Mouse (Mus musculus) heart, embryonic 11.5 days (tissue): Measurements from ENCODE around the gene Hsd17b11. TPM values are rescaled to one million over a fixed set of nuclear protein-coding genes. Genes with fewer than 3 reads are reported as not detected.

ENCODE experiments used
- ATAC-seq: fragments of 200-750 bp; cut with Nextera tagmentation; replicated peaks from 2 replicates; pipeline ENCODE4 v1.8.0; 2017; ENCODE audit warnings: moderate library complexity; ENCODE audit not compliant: insufficient number of reproducible peaks, low FRiP score, low TSS enrichment
- H3K27ac ChIP-seq: fragments of 300-500 bp; sonication (generic); 2 replicates; pipeline ENCODE4 v1.5.1; 2014; ENCODE audit warnings: mild to moderate bottlenecking, low read depth, low read length
- H3K27me3 ChIP-seq: fragments of 300-500 bp; sonication (generic); 2 replicates; pipeline ENCODE4 v1.6.1; 2014; ENCODE audit warnings: mild to moderate bottlenecking, low read length, mixed read lengths; ENCODE audit not compliant: control insufficient read depth, insufficient read depth
- H3K36me3 ChIP-seq: fragments of 300-500 bp; sonication (generic); 2 replicates; pipeline ENCODE4 v1.6.1; 2014; ENCODE audit warnings: mild to moderate bottlenecking, low read length, moderate library complexity, mixed read lengths; ENCODE audit not compliant: control insufficient read depth, insufficient read depth
- H3K4me1 ChIP-seq: fragments of 300-500 bp; sonication (generic); 2 replicates; pipeline ENCODE4 v1.6.1; 2014; ENCODE audit warnings: low read length; ENCODE audit not compliant: control insufficient read depth, insufficient read depth
- H3K4me2 ChIP-seq: fragments of 300-500 bp; sonication (generic); 2 replicates; pipeline ENCODE4 v1.6.1; 2014; ENCODE audit warnings: mild to moderate bottlenecking, moderate library complexity
- H3K4me3 ChIP-seq: fragments of 300-500 bp; sonication (generic); 2 replicates; pipeline ENCODE4 v1.5.1; 2014; ENCODE audit warnings: low read depth, low read length
- H3K9ac ChIP-seq: fragments of 300-500 bp; sonication (generic); 2 replicates; pipeline ENCODE4 v1.6.1; 2014; ENCODE audit warnings: mild to moderate bottlenecking, low read depth, low read length, moderate library complexity
- H3K9me3 ChIP-seq: fragments of 300-500 bp; sonication (generic); replicated peaks from 2 replicates; pipeline ENCODE4 v1.6.1; 2016; ENCODE audit warnings: low read length; ENCODE audit not compliant: control insufficient read depth
- WGBS: fragments of 180-500 bp; shearing (Covaris S2); extraction: QIAGEN DNeasy Blood & Tissue Kit; methylation state at CpG from one replicate; pipeline ENCODE4 v1.1.7; 2014; ENCODE audit not compliant: insufficient replicate concordance; 5-methylcytosine and 5-hydroxymethylcytosine counted together
- polyA plus RNA-seq: library from polyadenylated mRNA; unstranded; fragments of >200 nt; fragmentation: Nextera tagmentation; extraction: Ambion mirVana; gene quantifications from 2 replicates; pipeline ENCODE4 v1.2.1, GENCODE M21; 2014

Hsd17b11 gene
- polyA plus RNA-seq, 1 experiment from 2014 or later = 5.3 TPM

DNA sequence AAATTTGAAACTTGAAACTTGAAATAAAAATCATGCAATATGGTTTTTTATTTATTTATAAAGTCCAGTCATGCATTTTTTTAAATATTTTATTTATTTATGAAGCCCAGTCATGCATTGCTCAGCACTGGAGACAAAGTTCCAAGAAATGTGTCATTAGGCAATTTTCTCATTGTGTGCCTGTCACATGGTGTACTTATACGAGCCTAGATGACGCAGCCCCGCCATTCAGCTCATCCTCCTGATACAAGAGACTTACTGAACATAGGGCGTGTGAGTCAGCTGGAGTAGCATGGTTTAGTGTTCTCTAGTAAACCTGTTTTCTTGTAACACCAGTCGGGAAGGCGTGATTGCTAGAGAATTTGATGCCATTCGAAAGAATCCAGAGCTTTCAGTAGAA is 34.6 kb upstream of the Hsd17b11 start:
- Histone ChIP-seq H3K36me3 (peaks cover 12% of the 10 kb centered on the region), H3K4me2 (no peak overlapping the region), H3K9ac (no peak overlapping the region), H3K4me1 (no peaks in the 10 kb centered on the region), H3K27ac (no peak overlapping the region), H3K27me3 (no peaks in the 10 kb centered on the region), H3K4me3 (no peak overlapping the region), H3K9me3 (no peaks in the 10 kb centered on the region)
- WGBS = 87% methylated on average over 7 of the region's 7 CpGs
- no peak for ATAC-seq

DNA sequence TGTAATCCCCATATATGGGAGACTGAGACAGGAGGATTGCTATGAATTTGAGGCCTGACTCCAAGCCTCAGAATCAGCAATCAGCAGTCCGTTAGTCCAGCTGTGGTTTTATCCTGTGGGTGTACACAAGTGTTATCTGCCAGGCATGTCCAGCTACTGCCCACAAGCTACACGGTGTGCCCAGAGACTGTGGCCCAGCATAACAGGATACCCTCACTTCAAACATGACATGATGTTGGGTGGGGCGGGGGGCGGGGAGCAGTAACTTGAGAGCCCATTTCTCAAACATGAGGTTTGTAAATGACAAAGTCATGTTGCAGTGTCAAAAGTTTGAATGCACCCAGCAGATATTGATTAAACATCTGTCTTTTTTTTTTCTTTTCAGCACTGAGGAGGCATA is 34.1 kb upstream of the Hsd17b11 start:
- H3K4me3 ChIP-seq = no peak overlapping the region
- H3K9me3 ChIP-seq = no peaks in the 10 kb centered on the region
- H3K27me3 ChIP-seq = no peaks in the 10 kb centered on the region
- no peak for ATAC-seq
- H3K4me2 ChIP-seq = no peak overlapping the region
- H3K9ac ChIP-seq = no peak overlapping the region
- no peaks in the 10 kb centered on the region for H3K4me1 ChIP-seq
- 82% methylated on average over 4 of the region's 4 CpGs for WGBS
- no peak overlapping the region for H3K27ac ChIP-seq
- peaks cover 12% of the 10 kb centered on the region for H3K36me3 ChIP-seq

DNA sequence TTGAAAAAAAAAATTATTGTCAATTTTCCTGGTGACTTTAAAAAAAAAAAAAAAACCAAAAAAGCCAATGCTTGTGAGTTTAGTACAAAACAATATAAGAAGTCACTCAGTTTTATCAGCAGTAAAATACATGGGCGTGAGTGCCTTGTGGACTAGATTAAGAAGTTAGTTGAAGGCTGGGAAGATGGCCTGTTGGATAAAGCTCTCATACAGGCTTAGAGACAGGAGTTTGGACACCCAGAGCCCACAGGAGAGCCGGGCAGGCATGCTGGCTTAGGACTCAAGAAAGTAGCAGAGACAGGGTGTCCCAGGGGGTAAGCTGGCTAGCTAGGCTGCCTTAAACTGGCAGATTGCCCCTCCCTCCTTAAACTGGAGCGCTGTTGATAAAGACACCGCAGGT is 33.2 kb upstream of the Hsd17b11 start:
- Histone ChIP-seq H3K36me3 (peaks cover 8% of the 10 kb centered on the region), H3K27ac (no peak overlapping the region), H3K9me3 (no peaks in the 10 kb centered on the region), H3K4me3 (no peak overlapping the region), H3K9ac (no peak overlapping the region), H3K27me3 (no peaks in the 10 kb centered on the region), H3K4me1 (no peaks in the 10 kb centered on the region), H3K4me2 (no peak overlapping the region)
- WGBS = 85% methylated on average over 4 of the region's 4 CpGs
- ATAC-seq = no peak

DNA sequence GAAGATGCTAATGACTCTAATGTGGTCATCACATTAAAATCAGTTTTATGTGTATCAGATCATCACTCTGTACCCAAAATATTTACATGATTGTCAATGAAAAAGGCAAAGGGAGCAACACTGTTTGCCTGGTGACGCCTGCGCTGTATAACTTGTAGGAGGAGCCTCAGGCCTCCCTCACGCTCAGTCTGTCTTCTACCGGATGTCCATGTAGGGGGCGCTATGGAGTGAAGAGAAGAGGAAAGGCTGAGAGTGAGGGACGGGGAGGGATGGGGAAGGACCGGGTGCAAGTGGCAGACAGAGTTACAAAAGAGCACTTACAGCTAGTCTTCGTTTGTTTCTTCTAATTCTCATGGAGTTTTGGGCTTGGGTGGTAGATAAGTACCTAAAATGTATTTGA is 31.2 kb upstream of the Hsd17b11 start:
- ATAC-seq = no peak
- 60% methylated on average over 8 of the region's 8 CpGs for WGBS
- Histone ChIP-seq H3K4me2 (no peak overlapping the region), H3K4me1 (0 out of 2 replicates have a peak, but pooled peaks cover 2% of the 10 kb centered on the region), H3K36me3 (peaks cover 8% of the 10 kb centered on the region), H3K27ac (no peak overlapping the region), H3K27me3 (no peaks in the 10 kb centered on the region), H3K9me3 (no peaks in the 10 kb centered on the region), H3K4me3 (no peak overlapping the region), H3K9ac (no peak overlapping the region)

DNA sequence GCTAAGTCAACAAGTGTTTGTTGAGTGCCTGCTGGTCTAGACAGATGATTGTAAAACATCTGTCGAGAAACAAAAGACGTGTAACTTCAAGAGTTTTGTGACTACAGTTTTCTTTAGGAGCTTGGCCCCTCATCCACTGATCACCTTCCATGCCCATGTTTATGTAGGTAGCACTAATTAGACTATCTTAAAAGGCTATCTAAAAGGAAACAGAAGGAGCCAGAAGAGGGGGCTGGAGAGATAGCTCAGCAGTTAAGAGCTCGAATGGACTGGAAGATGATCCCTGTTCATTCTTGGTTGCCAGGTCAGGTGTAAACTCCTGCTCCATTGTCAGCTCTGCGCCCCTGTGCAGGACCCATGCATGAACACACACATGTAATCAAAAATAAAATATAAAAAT is 26.4 kb upstream of the Hsd17b11 start:
- 45% methylated on average over 4 of the region's 4 CpGs for WGBS
- Histone ChIP-seq H3K36me3 (peaks cover 8% of the 10 kb centered on the region), H3K9ac (peak overlapping the region; percentile 22; the same call in 1 of the 2 replicates), H3K4me1 (peaks cover 12% of the 10 kb centered on the region; the same call in 1 of the 2 replicates), H3K9me3 (no peaks in the 10 kb centered on the region), H3K4me3 (peak overlapping the region; percentile 90), H3K27me3 (no peaks in the 10 kb centered on the region), H3K4me2 (peak overlapping the region; percentile 82), H3K27ac (no peak overlapping the region)
- no peak for ATAC-seq

DNA sequence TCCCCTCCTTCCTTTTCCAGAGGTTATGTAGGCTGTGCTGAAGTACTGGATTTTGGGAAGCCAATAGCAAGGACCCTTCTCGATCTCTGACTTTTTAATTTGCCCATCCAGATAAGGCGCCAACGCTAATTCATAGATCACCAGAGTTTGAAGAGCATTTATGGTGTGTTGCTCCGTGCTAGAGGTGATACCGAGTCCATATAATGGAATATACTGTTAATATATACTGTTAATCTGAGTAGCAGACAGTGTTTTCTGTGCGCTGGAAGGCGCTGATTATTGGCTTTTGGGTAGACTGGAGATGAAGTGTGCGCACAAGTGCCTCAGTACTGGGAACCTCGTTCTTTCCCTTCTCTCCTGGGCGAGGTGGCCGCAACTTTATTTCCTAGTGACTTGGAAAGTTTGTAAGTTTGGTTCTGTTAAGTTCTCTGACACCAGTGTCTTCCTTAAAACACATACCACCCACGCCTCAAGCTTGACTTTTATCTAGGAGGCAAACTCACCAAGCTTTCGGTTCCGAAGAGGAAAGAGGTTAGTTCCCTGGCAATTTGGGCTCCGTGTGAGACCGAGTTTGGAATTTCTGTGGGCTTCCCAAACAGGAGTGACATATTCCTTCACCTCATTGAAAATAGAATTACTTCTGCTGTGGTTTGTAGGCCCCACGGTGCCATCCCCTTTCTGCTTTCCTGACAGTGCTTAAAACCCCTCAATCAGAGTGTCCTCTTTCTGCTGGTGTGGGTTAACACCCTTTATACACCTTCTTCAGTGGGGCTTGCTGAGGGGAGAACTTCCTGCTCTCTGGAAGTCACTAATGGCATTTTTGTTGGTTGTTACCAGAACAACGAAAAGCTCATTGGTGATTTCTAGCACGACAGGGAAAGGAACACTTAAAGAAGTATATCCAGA is 25.7 kb upstream of the Hsd17b11 start:
- Histone ChIP-seq H3K9ac (peak overlapping the region; percentile 92), H3K4me1 (peaks cover 15% of the 10 kb centered on the region; the same call in 1 of the 2 replicates), H3K4me2 (peak overlapping the region; percentile 82), H3K36me3 (peaks cover 8% of the 10 kb centered on the region), H3K27me3 (no peaks in the 10 kb centered on the region), H3K9me3 (no peaks in the 10 kb centered on the region), H3K4me3 (peak overlapping the region; percentile 90), H3K27ac (peak overlapping the region; percentile 87)
- 5% methylated on average over 19 of the region's 19 CpGs for WGBS
- ATAC-seq = 0 out of 2 replicates have a peak, but pooled peaks have one; percentile 3

DNA sequence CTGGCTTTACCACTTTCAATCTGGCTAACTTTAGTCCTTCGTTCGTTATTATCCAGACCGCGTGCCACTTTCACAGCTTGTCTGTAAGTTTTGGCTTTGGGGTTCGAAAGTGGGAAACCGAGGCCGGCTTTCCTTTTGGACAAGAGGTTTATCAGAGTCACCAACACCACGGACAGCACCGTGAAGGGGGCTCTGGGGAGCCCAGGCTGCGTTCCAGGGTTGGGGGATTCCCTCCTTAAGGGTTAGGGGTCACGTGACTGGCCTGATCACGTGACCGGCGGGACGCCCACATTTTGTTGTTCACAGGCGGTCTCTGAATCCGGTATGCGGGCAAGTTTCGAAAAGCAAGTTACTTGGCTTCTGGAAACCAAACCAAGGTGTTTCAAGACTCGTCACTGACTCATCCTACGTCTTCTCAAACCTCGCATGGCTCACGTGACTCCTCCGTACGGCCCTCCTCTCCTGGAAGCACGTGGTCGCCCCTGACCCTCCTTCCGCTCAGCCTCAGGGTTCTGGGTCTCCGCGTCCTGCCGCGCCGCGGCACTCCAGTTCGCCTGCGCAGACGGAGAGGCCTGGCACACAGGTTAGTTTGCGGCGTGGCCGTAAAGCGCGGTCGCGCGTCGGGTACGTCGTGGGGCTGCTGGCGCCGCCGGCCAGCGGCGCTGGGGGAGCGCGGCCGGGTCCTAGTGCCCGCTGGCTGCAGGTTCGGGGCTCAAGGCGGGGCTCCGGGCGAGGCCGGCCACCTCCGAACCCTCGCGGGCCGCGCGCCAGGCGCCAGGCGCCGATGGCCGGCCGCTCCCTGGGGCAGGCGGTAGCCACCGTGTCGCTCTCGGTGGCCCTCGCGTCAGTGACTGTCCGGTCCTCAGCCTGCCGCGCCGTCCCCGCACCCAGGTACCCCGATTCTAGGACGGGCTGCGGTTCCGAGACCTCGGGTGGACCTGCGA is 24.8 kb upstream of the Hsd17b11 start, which contains the start of gene Nudt9:
Nudt9 (plus strand) TSS at position 51 of the 944 bp plus-strand sequence.
- peaks cover 3% of the 10 kb centered on the region for H3K36me3 ChIP-seq
- peaks cover 15% of the 10 kb centered on the region; the same call in 1 of the 2 replicates for H3K4me1 ChIP-seq
- peak within 1 kb of the TSS; percentile 92 for H3K9ac ChIP-seq
- ATAC-seq = peak; percentile 96
- H3K27ac ChIP-seq = peak within 1 kb of the TSS; percentile 87
- 5% methylated on average over 90 of the region's 90 CpGs for WGBS
- H3K27me3 ChIP-seq = no peaks in the 10 kb centered on the region
- H3K4me2 ChIP-seq = peak within 1 kb of the TSS; percentile 82
- no peaks in the 10 kb centered on the region for H3K9me3 ChIP-seq
- H3K4me3 ChIP-seq = peak within 1 kb of the TSS; percentile 90

DNA sequence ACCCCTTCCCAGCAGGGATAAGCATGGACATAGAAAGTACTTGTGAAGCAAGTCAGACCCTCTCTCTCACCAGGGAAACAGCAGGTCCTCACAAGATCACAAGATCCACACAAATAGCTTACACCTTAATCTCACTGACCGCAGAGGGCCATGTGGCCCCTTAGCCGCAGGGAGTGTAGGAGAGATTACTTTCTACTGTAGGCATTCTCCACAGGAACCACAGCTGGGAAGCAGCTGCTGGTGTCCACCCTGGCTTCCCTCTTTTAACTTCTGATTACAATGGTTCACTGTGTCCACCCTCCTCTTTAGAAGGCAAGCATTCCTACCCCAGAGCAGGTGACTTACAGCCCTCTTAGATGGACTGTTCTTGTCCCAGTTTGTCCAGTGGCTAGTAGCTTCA is 22.0 kb upstream of the Hsd17b11 start:
- no peak overlapping the region for H3K4me3 ChIP-seq
- H3K9me3 ChIP-seq = no peaks in the 10 kb centered on the region
- H3K4me1 ChIP-seq = peaks cover 15% of the 10 kb centered on the region; the same call in 1 of the 2 replicates
- no peak for ATAC-seq
- H3K36me3 ChIP-seq = no peaks in the 10 kb centered on the region
- no peak overlapping the region for H3K9ac ChIP-seq
- H3K4me2 ChIP-seq = no peak overlapping the region
- WGBS = 23% methylated on average over 2 of the region's 2 CpGs
- H3K27ac ChIP-seq = no peak overlapping the region
- no peaks in the 10 kb centered on the region for H3K27me3 ChIP-seq
